Mouse (Mus musculus): ENCODE measurements at regions not wholly inside any gene's neighbourhood (a gene's known extent, or its start where the extent isn't known, plus 50 kb on each side); places are given as distances from the start of the nearest gene placed in this dataset.

DNA sequence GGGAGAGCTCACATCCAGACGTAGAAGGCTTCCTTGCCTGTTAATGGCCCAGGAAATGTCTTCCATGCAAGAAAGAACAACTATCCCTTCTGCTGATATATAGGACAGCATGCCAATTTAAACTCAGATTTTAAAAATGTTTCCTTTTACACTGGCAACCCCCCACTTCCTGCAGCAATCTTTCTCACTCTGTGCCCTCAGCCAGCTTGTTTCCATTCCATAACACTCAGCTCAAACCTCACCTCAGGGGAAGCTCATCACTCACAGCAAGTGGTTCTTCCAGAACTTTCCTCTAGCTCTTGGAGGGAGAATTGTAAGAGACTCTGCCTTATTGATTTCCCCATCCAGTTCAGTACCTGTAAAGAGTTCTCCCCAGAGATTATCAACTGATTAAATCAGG is 165.0 kb upstream of the Trib2 start:
- H3K4me1 ChIP-seq (ENCODE audit: control insufficient read depth, insufficient read depth, low read length): no peaks in the 10 kb centered on the region
- H3K27me3 ChIP-seq (ENCODE audit: control insufficient read depth, insufficient read depth, low read length): no peaks in the 10 kb centered on the region
- ATAC-seq (ENCODE audit: insufficient number of reproducible peaks, low FRiP score, low TSS enrichment, low read depth) (no peak), DNase-seq (ENCODE audit: low spot score) (no peak)
- no peaks in the 10 kb centered on the region for H3K36me3 ChIP-seq (ENCODE audit: control insufficient read depth, insufficient read depth, low read length)
- H3K9me3 ChIP-seq (ENCODE audit: control insufficient read depth, low read length): no peaks in the 10 kb centered on the region
- H3K4me2 ChIP-seq (ENCODE audit: low read depth, severe bottlenecking): no peak overlapping the region
- no peak overlapping the region for H3K27ac ChIP-seq (replicated peaks; ENCODE audit: low read depth, low read length)
- no peak overlapping the region for H3K4me3 ChIP-seq (ENCODE audit: low read depth, low read length)
- H3K9ac ChIP-seq (ENCODE audit: low read length): no peak overlapping the region
- WGBS: 11% methylated on average over 1 of the region's 1 CpGs

DNA sequence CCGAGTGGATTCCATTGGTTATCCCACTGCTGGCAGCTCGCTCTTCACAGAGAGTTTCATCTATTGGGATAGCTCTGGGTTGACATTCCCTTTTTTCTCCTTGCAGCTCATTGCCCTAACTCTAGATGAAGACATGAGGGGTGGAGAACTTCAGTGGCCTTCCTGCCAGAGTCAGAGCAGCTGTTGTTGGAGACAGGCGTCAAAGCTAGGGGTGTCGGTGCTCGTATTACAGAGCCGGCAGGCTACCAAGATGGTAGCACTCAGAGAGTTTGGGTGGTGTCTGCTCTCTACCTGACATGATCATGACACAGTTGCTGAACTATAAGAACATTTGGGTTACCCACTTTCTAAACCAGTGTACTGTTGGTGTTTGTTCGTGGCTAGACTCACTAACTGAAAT is 162.5 kb upstream of the Trib2 start:
- DNase-seq (ENCODE audit: low spot score) (no peak), ATAC-seq (ENCODE audit: insufficient number of reproducible peaks, low FRiP score, low TSS enrichment, low read depth) (no peak)
- Histone ChIP-seq H3K9me3 (ENCODE audit: control insufficient read depth, low read length) (no peaks in the 10 kb centered on the region), H3K4me1 (ENCODE audit: control insufficient read depth, insufficient read depth, low read length) (no peaks in the 10 kb centered on the region), H3K27me3 (ENCODE audit: control insufficient read depth, insufficient read depth, low read length) (no peaks in the 10 kb centered on the region), H3K9ac (ENCODE audit: low read length) (no peak overlapping the region), H3K27ac (replicated peaks; ENCODE audit: low read depth, low read length) (no peak overlapping the region), H3K4me3 (ENCODE audit: low read depth, low read length) (no peak overlapping the region), H3K36me3 (ENCODE audit: control insufficient read depth, insufficient read depth, low read length) (no peaks in the 10 kb centered on the region), H3K4me2 (ENCODE audit: low read depth, severe bottlenecking) (no peak overlapping the region)
- 87% methylated on average over 7 of the region's 7 CpGs for WGBS

DNA sequence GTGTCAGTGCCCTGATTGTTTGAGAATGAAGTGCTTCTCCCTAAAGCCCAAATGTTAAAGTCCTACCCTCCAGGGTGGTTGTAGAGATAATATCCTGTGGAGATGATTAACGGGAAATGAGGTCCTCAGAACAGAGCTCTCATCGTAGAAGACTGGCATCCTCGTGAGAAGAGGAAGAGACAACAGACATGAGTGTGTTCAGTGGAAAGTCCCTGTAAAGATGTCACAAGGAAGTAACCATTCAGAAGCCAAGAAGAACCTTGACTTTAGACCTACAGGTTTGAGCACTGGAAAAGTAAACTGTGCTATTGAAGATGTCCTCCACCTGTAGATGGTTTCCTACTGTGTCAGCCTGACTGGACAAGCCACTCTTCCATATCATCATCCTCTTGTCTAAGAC is 155.1 kb upstream of the Trib2 start:
- no peaks in the 10 kb centered on the region for H3K27me3 ChIP-seq (ENCODE audit: control insufficient read depth, insufficient read depth, low read length)
- DNase-seq (ENCODE audit: low spot score) (no peak), ATAC-seq (ENCODE audit: insufficient number of reproducible peaks, low FRiP score, low TSS enrichment, low read depth) (no peak)
- no peak overlapping the region for H3K9ac ChIP-seq (ENCODE audit: low read length)
- H3K4me2 ChIP-seq (ENCODE audit: low read depth, severe bottlenecking): no peak overlapping the region
- H3K9me3 ChIP-seq (ENCODE audit: control insufficient read depth, low read length): no peaks in the 10 kb centered on the region
- H3K4me1 ChIP-seq (ENCODE audit: control insufficient read depth, insufficient read depth, low read length): no peaks in the 10 kb centered on the region
- no peak overlapping the region for H3K4me3 ChIP-seq (ENCODE audit: low read depth, low read length)
- WGBS: 90% methylated on average over 3 of the region's 3 CpGs
- H3K27ac ChIP-seq (replicated peaks; ENCODE audit: low read depth, low read length): no peak overlapping the region
- H3K36me3 ChIP-seq (ENCODE audit: control insufficient read depth, insufficient read depth, low read length): no peaks in the 10 kb centered on the region

DNA sequence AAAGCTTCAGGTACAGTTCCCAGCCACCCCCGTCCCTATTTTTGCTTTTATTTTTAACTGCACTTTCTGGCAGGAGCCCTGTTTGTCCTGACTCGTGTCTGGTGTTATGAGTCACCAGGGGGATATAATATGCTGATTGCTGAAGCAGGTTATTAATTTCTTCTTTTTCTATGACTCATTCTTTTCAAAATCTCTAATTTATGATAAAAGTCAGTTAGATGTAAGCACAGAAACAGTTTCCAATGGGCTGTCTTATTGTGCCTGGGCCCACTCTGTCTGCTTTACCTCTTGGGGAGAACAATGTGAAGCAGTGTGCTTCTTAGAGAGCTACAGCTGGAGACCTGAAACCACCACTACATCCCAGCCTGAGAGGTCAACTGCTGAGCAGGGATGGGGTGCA is 153.5 kb upstream of the Trib2 start:
- H3K4me3 ChIP-seq (ENCODE audit: low read depth, low read length): no peak overlapping the region
- no peaks in the 10 kb centered on the region for H3K36me3 ChIP-seq (ENCODE audit: control insufficient read depth, insufficient read depth, low read length)
- no peaks in the 10 kb centered on the region for H3K4me1 ChIP-seq (ENCODE audit: control insufficient read depth, insufficient read depth, low read length)
- H3K4me2 ChIP-seq (ENCODE audit: low read depth, severe bottlenecking): no peak overlapping the region
- 74% methylated on average over 2 of the region's 2 CpGs for WGBS
- H3K9me3 ChIP-seq (ENCODE audit: control insufficient read depth, low read length): no peaks in the 10 kb centered on the region
- no peak for DNase-seq (ENCODE audit: low spot score)
- ATAC-seq (ENCODE audit: insufficient number of reproducible peaks, low FRiP score, low TSS enrichment, low read depth): no peak
- H3K27ac ChIP-seq (replicated peaks; ENCODE audit: low read depth, low read length): no peak overlapping the region
- H3K27me3 ChIP-seq (ENCODE audit: control insufficient read depth, insufficient read depth, low read length): no peaks in the 10 kb centered on the region
- no peak overlapping the region for H3K9ac ChIP-seq (ENCODE audit: low read length)

DNA sequence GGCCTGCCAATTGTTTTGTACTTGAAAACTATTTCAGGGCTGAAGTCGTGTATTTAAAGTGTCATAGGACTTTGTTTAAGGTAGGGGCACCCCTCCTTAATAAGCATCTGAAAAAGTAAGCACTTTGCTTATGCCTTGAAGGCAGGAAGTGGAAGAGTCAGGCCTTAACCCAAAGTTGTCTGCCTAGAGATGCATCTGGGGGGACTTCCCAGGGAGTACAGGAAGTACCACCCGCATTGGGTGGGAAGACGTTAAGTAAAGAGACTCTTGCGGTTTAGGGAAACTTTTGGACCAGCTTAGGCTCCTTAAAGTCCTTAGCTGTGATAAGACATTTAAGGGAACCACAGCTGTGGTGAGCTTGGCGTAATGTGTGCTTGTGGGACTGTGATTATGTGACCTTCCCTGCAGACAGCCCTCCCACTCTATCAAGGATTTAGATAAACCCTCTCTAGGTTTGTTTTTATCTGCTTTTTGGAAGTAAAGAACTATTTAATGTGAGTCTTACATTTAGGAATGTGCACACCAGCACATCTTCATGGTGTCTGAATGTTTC is 150.9 kb upstream of the Trib2 start:
- no peak for DNase-seq (ENCODE audit: low spot score)
- WGBS: 75% methylated on average over 5 of the region's 5 CpGs
- no peaks in the 10 kb centered on the region for H3K4me1 ChIP-seq (ENCODE audit: control insufficient read depth, insufficient read depth, low read length)
- H3K27me3 ChIP-seq (ENCODE audit: control insufficient read depth, insufficient read depth, low read length): no peaks in the 10 kb centered on the region
- H3K4me2 ChIP-seq (ENCODE audit: low read depth, severe bottlenecking): no peak overlapping the region
- H3K27ac ChIP-seq (replicated peaks; ENCODE audit: low read depth, low read length): no peak overlapping the region
- ATAC-seq (ENCODE audit: insufficient number of reproducible peaks, low FRiP score, low TSS enrichment, low read depth): no peak
- H3K4me3 ChIP-seq (ENCODE audit: low read depth, low read length): no peak overlapping the region
- H3K9ac ChIP-seq (ENCODE audit: low read length): no peak overlapping the region
- H3K9me3 ChIP-seq (ENCODE audit: control insufficient read depth, low read length): no peaks in the 10 kb centered on the region
- H3K36me3 ChIP-seq (ENCODE audit: control insufficient read depth, insufficient read depth, low read length): no peaks in the 10 kb centered on the region

GRCm38 (mm10) chr12:15966631-15967030 is 149.9 kb upstream of the Trib2 start:
- DNase-seq (ENCODE audit: low spot score): no peak

DNA sequence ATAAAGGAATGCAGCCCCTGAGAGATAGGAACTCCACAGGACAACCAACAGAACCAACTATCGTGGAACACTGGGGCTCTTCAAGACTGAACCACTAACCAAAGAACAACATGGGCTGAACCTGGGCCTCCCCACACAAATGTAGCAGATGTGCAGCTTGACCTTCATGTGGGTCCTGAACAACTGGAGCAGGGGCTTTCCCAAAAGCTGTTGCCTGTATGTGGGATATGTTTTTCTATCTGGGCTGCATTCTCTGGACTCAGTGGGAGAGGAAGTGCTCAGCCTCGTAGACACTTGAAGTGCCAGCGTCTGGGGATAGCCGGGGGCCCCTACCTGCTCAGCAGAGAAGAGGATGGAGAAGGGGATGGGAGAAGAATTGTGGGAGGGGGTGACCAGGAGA is 149.2 kb upstream of the Trib2 start:
- Histone ChIP-seq H3K4me3 (ENCODE audit: low read depth, low read length) (no peak overlapping the region), H3K27ac (replicated peaks; ENCODE audit: low read depth, low read length) (no peak overlapping the region), H3K9me3 (ENCODE audit: control insufficient read depth, low read length) (no peaks in the 10 kb centered on the region), H3K36me3 (ENCODE audit: control insufficient read depth, insufficient read depth, low read length) (no peaks in the 10 kb centered on the region), H3K4me2 (ENCODE audit: low read depth, severe bottlenecking) (no peak overlapping the region), H3K9ac (ENCODE audit: low read length) (no peak overlapping the region), H3K27me3 (ENCODE audit: control insufficient read depth, insufficient read depth, low read length) (no peaks in the 10 kb centered on the region), H3K4me1 (ENCODE audit: control insufficient read depth, insufficient read depth, low read length) (no peaks in the 10 kb centered on the region)
- no peak for DNase-seq (ENCODE audit: low spot score)
- ATAC-seq (ENCODE audit: insufficient number of reproducible peaks, low FRiP score, low TSS enrichment, low read depth): no peak
- 89% methylated on average over 4 of the region's 4 CpGs for WGBS

More at GRCm38 (mm10) chr12:15966631-15967030, 149.9 kb upstream of the Trib2 start:
- Histone ChIP-seq H3K4me2 (ENCODE audit: low read depth, severe bottlenecking) (no peak overlapping the region), H3K4me3 (ENCODE audit: low read depth, low read length) (no peak overlapping the region), H3K36me3 (ENCODE audit: control insufficient read depth, insufficient read depth, low read length) (no peaks in the 10 kb centered on the region), H3K9ac (ENCODE audit: low read length) (no peak overlapping the region), H3K4me1 (ENCODE audit: control insufficient read depth, insufficient read depth, low read length) (no peaks in the 10 kb centered on the region), H3K27ac (replicated peaks; ENCODE audit: low read depth, low read length) (no peak overlapping the region), H3K9me3 (ENCODE audit: control insufficient read depth, low read length) (no peaks in the 10 kb centered on the region), H3K27me3 (ENCODE audit: control insufficient read depth, insufficient read depth, low read length) (no peaks in the 10 kb centered on the region)
- no peak for ATAC-seq (ENCODE audit: insufficient number of reproducible peaks, low FRiP score, low TSS enrichment, low read depth)
- 79% methylated on average over 1 of the region's 1 CpGs for WGBS

- no peaks in the 10 kb centered on the region for H3K36me3 ChIP-seq (ENCODE audit: control insufficient read depth, insufficient read depth, low read length)
Observed at GRCm38 (mm10) chr12:15964073-15964472, 147.4 kb upstream of the Trib2 start.

GRCm38 (mm10) chr12:15961834-15962233 is 145.1 kb upstream of the Trib2 start:
- H3K9ac ChIP-seq (ENCODE audit: low read length): no peak overlapping the region
- no peak for DNase-seq (ENCODE audit: low spot score)
- WGBS: 86% methylated on average over 2 of the region's 2 CpGs
- no peaks in the 10 kb centered on the region for H3K9me3 ChIP-seq (ENCODE audit: control insufficient read depth, low read length)
- no peak for ATAC-seq (ENCODE audit: insufficient number of reproducible peaks, low FRiP score, low TSS enrichment, low read depth)
- H3K4me2 ChIP-seq (ENCODE audit: low read depth, severe bottlenecking): no peak overlapping the region
- H3K27ac ChIP-seq (replicated peaks; ENCODE audit: low read depth, low read length): no peak overlapping the region
- H3K36me3 ChIP-seq (ENCODE audit: control insufficient read depth, insufficient read depth, low read length): no peaks in the 10 kb centered on the region
- H3K4me3 ChIP-seq (ENCODE audit: low read depth, low read length): no peak overlapping the region
- no peaks in the 10 kb centered on the region for H3K4me1 ChIP-seq (ENCODE audit: control insufficient read depth, insufficient read depth, low read length)
- no peaks in the 10 kb centered on the region for H3K27me3 ChIP-seq (ENCODE audit: control insufficient read depth, insufficient read depth, low read length)

More at GRCm38 (mm10) chr12:15964073-15964472, 147.4 kb upstream of the Trib2 start:
- WGBS: 90% methylated on average over 4 of the region's 4 CpGs
- H3K9me3 ChIP-seq (ENCODE audit: control insufficient read depth, low read length): no peaks in the 10 kb centered on the region
- H3K4me1 ChIP-seq (ENCODE audit: control insufficient read depth, insufficient read depth, low read length): no peaks in the 10 kb centered on the region
- no peak overlapping the region for H3K27ac ChIP-seq (replicated peaks; ENCODE audit: low read depth, low read length)
- no peak overlapping the region for H3K4me3 ChIP-seq (ENCODE audit: low read depth, low read length)
- no peaks in the 10 kb centered on the region for H3K27me3 ChIP-seq (ENCODE audit: control insufficient read depth, insufficient read depth, low read length)
- no peak for DNase-seq (ENCODE audit: low spot score)
- H3K4me2 ChIP-seq (ENCODE audit: low read depth, severe bottlenecking): no peak overlapping the region
- ATAC-seq (ENCODE audit: insufficient number of reproducible peaks, low FRiP score, low TSS enrichment, low read depth): no peak
- H3K9ac ChIP-seq (ENCODE audit: low read length): no peak overlapping the region
